In the genomic region with DNA sequence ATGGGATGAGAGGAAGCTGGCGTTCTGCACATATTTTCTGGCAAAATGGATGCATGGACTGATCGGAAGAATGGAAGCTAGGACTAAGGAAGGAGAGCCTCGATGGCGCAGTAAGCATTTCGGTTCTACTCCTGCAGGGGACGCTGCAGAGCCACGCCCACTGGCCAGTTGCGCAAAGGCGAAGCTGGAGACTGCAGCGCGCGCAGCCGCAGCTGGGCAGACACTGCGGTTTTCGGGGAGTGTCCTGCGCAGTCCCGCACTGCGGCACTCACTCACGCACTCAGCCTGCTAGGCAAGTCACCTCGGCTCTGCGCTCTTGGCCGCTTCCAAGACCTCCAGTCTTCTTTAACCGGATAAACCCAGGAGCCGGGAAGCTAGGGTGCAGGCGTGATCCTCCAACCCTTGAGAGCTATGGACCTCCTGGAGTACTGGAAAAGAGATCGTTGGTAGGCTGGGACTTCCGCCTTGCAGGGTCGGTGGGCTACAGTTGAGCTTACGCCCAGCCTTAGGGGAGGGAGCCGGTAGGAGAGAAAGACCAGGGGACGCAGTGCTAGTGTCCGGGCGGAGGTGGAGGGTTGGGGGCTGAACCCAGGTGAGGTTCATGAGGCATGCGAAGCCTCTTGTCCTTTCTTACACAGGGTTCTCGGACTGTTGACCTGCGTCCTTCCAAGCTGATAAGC, we compare ENCODE assay signal across 8 mouse cellular contexts. TPM values are rescaled to one million over a fixed set of nuclear protein-coding genes. Genes with fewer than 3 reads are reported as not detected.
DNase-seq lines count a peak whose midpoint lies in the region; ATAC-seq lines count a peak whose summit lies in the region.

Gene Snhg11 (plus strand): TSS at position 196 of the 680 bp plus-strand sequence.

- 0 out of 2 replicates have a peak within 1 kb of the TSS, but pooled peaks have one; percentile 1 for H3K9ac ChIP-seq in heart, embryonic 14.5 days (ENCODE audit: low read length)
- no peak within 1 kb of the TSS for H3K9ac ChIP-seq in liver, embryonic 13.5 days
- peak within 1 kb of the TSS; percentile 52 for H3K9ac ChIP-seq in neural tube, embryonic 12.5 days

- H3K4me1 ChIP-seq in heart, embryonic 14.5 days (ENCODE audit: control insufficient read depth in 2 of 2, insufficient read depth in 2 of 2, low read length in 2 of 2), result peaks cover 0 to 3% of the 10 kb centered on the region in 2 experiments; a peak in 1 of 4 replicates
- H3K4me1 ChIP-seq in liver, embryonic 13.5 days (replicated peaks), result 0 out of 2 replicates have a peak, but pooled peaks cover 2% of the 10 kb centered on the region
- peaks cover 10% of the 10 kb centered on the region; the same call in 1 of the 2 replicates for H3K4me1 ChIP-seq in neural tube, embryonic 12.5 days

- 2% methylated on average over 36 of the region's 36 CpGs for WGBS in heart, embryonic 14.5 days
- 3% methylated on average over 36 of the region's 36 CpGs for WGBS in liver, embryonic 13.5 days (ENCODE audit: insufficient replicate concordance)
- 2% methylated on average over 36 of the region's 36 CpGs for WGBS in neural tube, embryonic 12.5 days

- H3K4me3 ChIP-seq in heart, embryonic 14.5 days (ENCODE audit: control insufficient read depth in 1 of 2, insufficient read depth in 1 of 2, low read depth in 1 of 2, low read length in 2 of 2), result peak within 1 kb of the TSS; percentile 16 to 17
- peak within 1 kb of the TSS; percentile 40 for H3K4me3 ChIP-seq in liver, embryonic 13.5 days (replicated peaks)
- H3K4me3 ChIP-seq in neural tube, embryonic 12.5 days, result peak within 1 kb of the TSS; percentile 44

- H3K36me3 ChIP-seq in heart, embryonic 14.5 days (ENCODE audit: control insufficient read depth, insufficient read depth, low read length), result no peaks in the 10 kb centered on the region
- no peaks in the 10 kb centered on the region for H3K36me3 ChIP-seq in liver, embryonic 13.5 days
- no peaks in the 10 kb centered on the region for H3K36me3 ChIP-seq in neural tube, embryonic 12.5 days

- no peak within 1 kb of the TSS for H3K27ac ChIP-seq in heart, embryonic 14.5 days (replicated peaks in 1 of 2; ENCODE audit: control insufficient read depth in 1 of 2, insufficient read depth in 1 of 2, low read depth in 2 of 2, low read length in 2 of 2)
- H3K27ac ChIP-seq in liver, embryonic 13.5 days, result no peak within 1 kb of the TSS
- peak within 1 kb of the TSS; percentile 46; the same call in 1 of the 2 replicates for H3K27ac ChIP-seq in neural tube, embryonic 12.5 days

- ATAC-seq in heart, embryonic 14.5 days (ENCODE audit: insufficient number of reproducible peaks, insufficient read depth, low FRiP score, low read depth), result no peak
- ATAC-seq in liver, embryonic 13.5 days (ENCODE audit: low read depth), result peak; percentile 18; the same call in 1 of the 2 replicates
- peak; percentile 83 for ATAC-seq in neural tube, embryonic 12.5 days (ENCODE audit: low FRiP score, low read depth)

- H3K9me3 ChIP-seq in heart, embryonic 14.5 days (ENCODE audit: control insufficient read depth, low read length), result no peaks in the 10 kb centered on the region
- no peaks in the 10 kb centered on the region for H3K9me3 ChIP-seq in liver, embryonic 13.5 days (replicated peaks)
- no peaks in the 10 kb centered on the region for H3K9me3 ChIP-seq in neural tube, embryonic 12.5 days

- peaks cover 33% of the 10 kb centered on the region for H3K27me3 ChIP-seq in heart, embryonic 14.5 days (ENCODE audit: control insufficient read depth, insufficient read depth, low read length)
- H3K27me3 ChIP-seq in liver, embryonic 13.5 days, result peaks cover 49% of the 10 kb centered on the region
- 0 out of 2 replicates have a peak, but pooled peaks cover 8% of the 10 kb centered on the region for H3K27me3 ChIP-seq in neural tube, embryonic 12.5 days (replicated peaks)

- DNase-seq in heart, adult 11 months, result no peak
- DNase-seq in cerebellum, adult 9-11 months, result peak; percentile 94
- peak; percentile 79 to 85 for DNase-seq in frontal cortex, postnatal 10 days (ENCODE audit: low spot score in 2 of 2)
- peak; percentile 55 to 65 for DNase-seq in kidney, postnatal 4 days
- no peak for DNase-seq in liver, embryonic 13.5 days
- DNase-seq in Muller cell, postnatal 12 days (ENCODE audit: inconsistent ontology term), result no peak

- peak within 1 kb of the TSS; percentile 55 for H3K4me2 ChIP-seq in heart, embryonic 14.5 days (ENCODE audit: low read length)
- H3K4me2 ChIP-seq in liver, embryonic 13.5 days, result peak within 1 kb of the TSS; percentile 47
- H3K4me2 ChIP-seq in neural tube, embryonic 12.5 days (replicated peaks), result peak within 1 kb of the TSS; percentile 61

RNA-seq across cellular contexts. Expression of gene Snhg11, which starts in this region (rescaled TPM):
- 0.23 and 0.45 TPM in 2 replicates for polyA plus RNA-seq in heart, embryonic 14.5 days (2014; fragmentation: Nextera tagmentation; extraction: Ambion mirVana)
- 1.4 and 1.5 TPM in 2 replicates for polyA plus RNA-seq in liver, embryonic 13.5 days (2015; fragmentation: Nextera tagmentation; extraction: Ambion mirVana)
- 204 and 207 TPM in 2 replicates for polyA plus RNA-seq in neural tube, embryonic 12.5 days (2016; fragmentation: Nextera tagmentation; extraction: Ambion mirVana)

Comparison
In these comparisons a context has a peak if more than half of its experiments do, and no peak if none do; other contexts are left out.
1. RNA of gene Snhg11 (polyA plus RNA-seq): 204 to 207 TPM in neural tube, embryonic 12.5 days; 1.4 to 1.5 TPM in liver, embryonic 13.5 days and 0.23 to 0.45 TPM in heart, embryonic 14.5 days; every median in the first group is over 10 times any median in the second.
2. DNase-seq: peak in cerebellum, adult 9-11 months (single experiment), frontal cortex, postnatal 10 days (2 of 2) and kidney, postnatal 4 days (2 of 2); none in heart, adult 11 months (single experiment), liver, embryonic 13.5 days (single experiment) and Muller cell, postnatal 12 days (single experiment).
3. Peak in every context shown above with its lines, with median percentiles within 50 percentile points of each other: H3K4me2 ChIP-seq and H3K4me3 ChIP-seq.